Mouse (Mus musculus) lung, adult 2 months (tissue): ENCODE data around the gene Rnf220. TPM values are rescaled to one million over a fixed set of nuclear protein-coding genes. Genes with fewer than 3 reads are reported as not detected.

ENCODE experiments used
- DNase-seq: peaks from one replicate; pipeline ENCODE4 v3.0.0; 2022
- H3K4me1 ChIP-seq: fragments of 200-500 bp; 2 replicates; pipeline ENCODE4 v1.6.1; 2011; ENCODE audit warnings: low read length; ENCODE audit not compliant: control insufficient read depth, insufficient read depth
- H3K4me3 ChIP-seq: fragments of 200-500 bp; replicated peaks from 2 replicates; pipeline ENCODE3; 2011; ENCODE audit warnings: low read depth, mild to moderate bottlenecking, control low read depth, low read length; ENCODE audit errors: extremely low read depth
- CTCF ChIP-seq: fragments of 200-500 bp; IDR thresholded peaks from 2 replicates; pipeline ENCODE4 v1.5.1; 2011; ENCODE audit warnings: mild to moderate bottlenecking, low read length, control low read depth; ENCODE audit not compliant: insufficient read depth
- POLR2A ChIP-seq: fragments of 200-500 bp; IDR thresholded peaks from 2 replicates; pipeline ENCODE4 v1.6.1; 2011; ENCODE audit warnings: low read depth, mild to moderate bottlenecking, control low read depth, low read length, borderline replicate concordance; ENCODE audit errors: extremely low read depth
- WGBS: fragments of 180-500 bp; shearing (Covaris S2); methylation state at CpG from one replicate; pipeline ENCODE4 v1.1.7; 2018; 5-methylcytosine and 5-hydroxymethylcytosine counted together
- polyA plus RNA-seq: library from polyadenylated mRNA; depleted of rRNA; stranded (reverse); fragments of >200 nt; gene quantifications from 2 replicates; pipeline ENCODE4 v1.2.3, GENCODE M21; 2012

The Rnf220 gene
- polyA plus RNA-seq, 1 experiment: 108 TPM

DNA sequence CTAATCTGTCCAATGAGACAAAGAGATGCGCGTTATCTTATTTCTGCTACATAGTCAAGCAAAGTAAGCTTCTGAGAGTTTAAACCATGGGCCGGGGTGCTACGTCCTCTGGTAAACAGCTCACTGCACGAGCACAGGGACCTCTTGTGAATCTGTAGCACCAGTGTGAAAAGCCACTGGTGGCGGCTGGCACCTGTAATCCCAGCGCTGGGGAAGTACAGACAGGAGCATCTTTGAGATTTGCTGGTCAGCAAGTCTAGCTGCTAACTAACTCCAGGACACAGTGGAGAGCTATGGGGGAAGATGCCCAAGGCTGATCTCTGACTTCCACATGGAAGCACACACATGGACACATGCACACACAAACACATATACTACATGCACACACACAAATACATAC, 28.9 kb downstream of the Rnf220 start:
- 85% methylated on average over 7 of the region's 7 CpGs for WGBS
- H3K4me1 ChIP-seq: no peaks in the 10 kb centered on the region
- H3K4me3 ChIP-seq: no peak overlapping the region
- no peak for TF ChIP-seq POLR2A
- TF ChIP-seq CTCF: no peak
- DNase-seq: no peak

DNA sequence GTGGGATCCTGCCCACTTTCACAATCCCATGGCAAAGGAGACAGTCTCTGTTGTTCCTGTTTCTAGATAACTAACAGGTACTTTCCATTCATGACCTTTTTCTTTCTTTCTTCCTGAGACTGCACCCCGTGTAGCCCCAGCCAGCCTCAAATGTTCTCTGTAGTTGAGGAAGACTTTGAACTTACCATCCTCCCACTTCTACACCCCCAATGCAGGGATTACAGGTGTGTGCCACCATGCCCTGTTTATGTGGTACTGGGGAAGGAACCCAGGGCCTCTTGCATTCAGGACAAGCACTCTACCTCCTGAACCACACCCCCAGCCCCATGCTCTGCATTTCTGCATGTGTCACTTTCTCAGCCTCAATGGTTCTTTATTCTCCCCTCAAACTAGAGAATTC, 47.7 kb downstream of the Rnf220 start:
- H3K4me1 ChIP-seq: no peaks in the 10 kb centered on the region
- no peak for DNase-seq
- TF ChIP-seq POLR2A: no peak
- TF ChIP-seq CTCF: no peak
- 87% methylated on average over 1 of the region's 1 CpGs for WGBS
- no peak overlapping the region for H3K4me3 ChIP-seq

DNA sequence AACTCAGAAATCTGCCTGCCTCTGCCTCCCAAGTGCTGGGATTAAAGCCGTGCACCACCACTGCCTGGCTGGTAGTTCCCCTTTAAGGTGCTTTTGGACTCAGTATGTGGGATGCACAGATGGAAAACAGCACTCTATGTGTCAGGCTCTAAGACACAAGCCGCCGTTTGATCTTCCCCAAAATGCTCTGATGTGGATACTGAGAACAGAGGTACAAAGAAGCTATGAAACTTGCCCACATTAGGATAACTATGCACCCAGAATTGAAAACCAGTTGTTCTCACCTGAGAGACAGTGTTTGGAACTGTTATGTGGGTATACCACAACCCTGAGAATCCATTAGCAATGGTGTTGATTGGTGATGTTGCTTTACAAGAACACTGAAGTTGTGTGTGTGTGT, 48.9 kb downstream of the Rnf220 start:
- Histone ChIP-seq H3K4me1 (no peaks in the 10 kb centered on the region), H3K4me3 (no peak overlapping the region)
- no peak for DNase-seq
- 87% methylated on average over 3 of the region's 3 CpGs for WGBS
- TF ChIP-seq POLR2A (no peak), CTCF (no peak)

DNA sequence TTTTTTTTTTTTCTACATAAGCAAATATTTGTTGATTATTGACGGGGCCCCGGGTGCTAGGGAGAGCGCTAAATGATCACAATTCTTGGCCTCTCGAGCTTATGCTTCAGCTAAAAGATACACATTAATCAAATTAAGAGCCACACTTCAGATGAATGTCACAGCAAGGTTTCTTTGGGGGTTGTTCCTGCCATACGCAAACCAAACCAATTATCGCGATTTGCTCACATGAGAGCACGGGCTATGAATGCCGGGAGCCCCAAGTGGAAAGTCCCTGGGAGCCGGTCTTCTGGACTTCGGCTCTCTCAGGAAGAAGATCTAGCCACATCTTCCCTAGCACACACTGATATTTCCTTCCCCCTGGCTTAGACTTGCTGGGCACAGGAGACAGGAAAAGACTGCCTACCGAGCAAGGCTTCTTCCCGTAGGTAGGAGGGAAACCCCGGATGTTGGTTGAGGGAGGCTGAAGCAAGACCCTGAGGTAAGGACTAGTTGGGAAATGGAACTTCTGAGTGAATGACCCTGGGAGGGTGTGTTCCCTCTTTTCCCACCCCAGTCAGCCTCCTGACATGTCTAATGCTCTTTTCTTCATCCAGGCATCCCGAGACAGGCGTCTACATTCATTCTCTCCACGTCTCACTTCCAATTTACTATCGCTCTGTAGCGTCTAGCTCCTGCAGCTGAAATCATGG, 51.2 kb downstream of the Rnf220 start:
- no peaks in the 10 kb centered on the region for H3K4me1 ChIP-seq
- WGBS: 74% methylated on average over 19 of the region's 19 CpGs
- TF ChIP-seq POLR2A (no peak), CTCF (no peak)
- H3K4me3 ChIP-seq: no peak overlapping the region
- no peak for DNase-seq

DNA sequence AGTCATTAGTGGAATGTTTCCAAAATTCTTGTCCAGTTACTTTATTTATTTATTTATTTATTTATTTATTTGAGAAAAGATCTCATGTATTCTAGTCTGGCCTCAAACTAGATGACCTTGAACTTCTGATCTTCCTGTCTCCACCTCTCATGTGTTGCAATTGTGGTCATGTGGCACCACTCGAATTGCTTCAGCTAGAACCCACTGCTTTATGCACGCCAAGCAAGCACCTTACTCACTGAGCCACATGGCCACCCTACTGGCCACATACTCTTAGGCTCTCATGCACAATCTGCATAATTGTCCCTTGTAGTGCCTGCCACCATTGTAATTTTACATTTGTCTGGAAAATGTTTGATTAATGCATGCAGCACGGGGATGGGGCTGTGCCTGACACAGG, 57.9 kb downstream of the Rnf220 start:
- 55% methylated on average over 3 of the region's 3 CpGs for WGBS
- Histone ChIP-seq H3K4me3 (no peak overlapping the region), H3K4me1 (no peaks in the 10 kb centered on the region)
- TF ChIP-seq CTCF: no peak
- TF ChIP-seq POLR2A: no peak
- DNase-seq: no peak

DNA sequence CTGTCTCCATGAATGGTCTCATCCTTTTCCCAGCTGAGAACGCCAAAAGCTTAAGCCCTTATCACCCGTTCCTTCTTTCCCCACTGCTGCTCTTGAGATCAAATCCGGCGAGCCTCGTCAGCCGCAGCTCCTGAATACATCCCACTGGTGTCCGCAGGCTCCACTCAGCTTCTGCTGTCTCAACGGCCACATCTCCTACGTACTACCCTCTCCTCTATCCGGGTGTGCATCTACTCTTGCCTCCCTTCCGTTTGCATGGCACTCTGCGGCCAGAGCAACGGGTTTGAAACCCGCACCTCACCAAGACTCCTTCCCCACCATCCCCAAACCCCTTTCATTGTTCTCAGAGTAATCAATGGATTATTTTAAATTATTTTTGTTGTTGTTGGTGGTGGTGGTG, 58.8 kb downstream of the Rnf220 start:
- Histone ChIP-seq H3K4me1 (no peaks in the 10 kb centered on the region), H3K4me3 (no peak overlapping the region)
- no peak for TF ChIP-seq CTCF
- no peak for TF ChIP-seq POLR2A
- no peak for DNase-seq
- WGBS: 77% methylated on average over 14 of the region's 14 CpGs

DNA sequence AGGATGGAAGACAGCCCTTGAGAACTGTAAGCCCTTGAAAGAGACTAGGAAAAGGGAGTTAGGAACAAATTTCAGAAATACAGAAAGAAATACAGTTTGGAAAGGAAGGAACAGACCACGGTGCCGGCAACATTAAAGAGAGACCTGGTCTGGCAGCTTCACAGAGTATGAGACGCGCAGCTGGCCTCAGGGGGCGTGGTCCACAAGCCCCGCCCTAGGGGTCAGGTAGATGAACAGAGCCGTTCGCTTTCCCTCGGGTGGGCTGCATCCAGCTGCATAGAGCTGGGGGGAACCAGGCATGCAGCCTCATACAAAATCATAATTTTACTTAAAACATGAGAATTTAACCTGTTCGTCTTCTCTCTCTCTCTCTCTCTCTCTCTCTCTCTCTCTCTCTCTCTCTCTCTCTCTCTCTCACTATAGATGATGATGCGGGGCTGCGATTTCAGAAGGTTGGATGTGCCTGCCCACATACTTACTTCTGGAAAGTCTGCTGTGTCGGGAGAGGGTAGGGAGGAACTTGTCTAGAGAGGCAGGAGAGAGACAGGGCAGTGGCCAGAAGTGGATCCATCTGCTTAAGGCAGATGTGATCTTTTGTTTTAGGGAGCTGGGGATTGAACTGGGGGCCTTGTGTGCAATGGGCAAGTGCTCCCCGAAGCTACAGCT, 59.7 kb downstream of the Rnf220 start:
- WGBS: 39% methylated on average over 14 of the region's 14 CpGs
- no peak overlapping the region for H3K4me3 ChIP-seq
- H3K4me1 ChIP-seq: no peaks in the 10 kb centered on the region
- no peak for DNase-seq
- no peak for TF ChIP-seq POLR2A
- no peak for TF ChIP-seq CTCF

DNA sequence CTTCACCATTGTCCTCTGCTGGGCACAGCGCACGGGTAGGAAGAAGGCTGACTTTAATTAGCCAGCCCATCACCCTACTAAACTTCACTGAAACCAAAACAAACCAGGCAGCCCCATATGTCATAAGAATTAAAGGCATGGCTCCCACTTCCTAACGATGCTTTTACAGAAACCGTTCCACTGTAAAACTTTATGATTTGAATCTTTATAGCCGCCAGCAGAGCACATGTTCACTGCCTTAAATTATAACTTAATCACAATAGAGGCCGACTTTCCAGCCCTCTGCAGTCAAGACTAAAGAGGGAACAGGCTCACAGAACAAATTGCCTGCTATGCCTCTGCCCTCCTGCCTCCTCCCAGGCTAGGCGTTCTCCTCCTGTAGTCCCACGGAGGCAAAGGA, 62.5 kb downstream of the Rnf220 start:
- H3K4me3 ChIP-seq: no peak overlapping the region
- TF ChIP-seq CTCF: no peak
- no peak for TF ChIP-seq POLR2A
- no peaks in the 10 kb centered on the region for H3K4me1 ChIP-seq
- 74% methylated on average over 8 of the region's 8 CpGs for WGBS
- DNase-seq: no peak

DNA sequence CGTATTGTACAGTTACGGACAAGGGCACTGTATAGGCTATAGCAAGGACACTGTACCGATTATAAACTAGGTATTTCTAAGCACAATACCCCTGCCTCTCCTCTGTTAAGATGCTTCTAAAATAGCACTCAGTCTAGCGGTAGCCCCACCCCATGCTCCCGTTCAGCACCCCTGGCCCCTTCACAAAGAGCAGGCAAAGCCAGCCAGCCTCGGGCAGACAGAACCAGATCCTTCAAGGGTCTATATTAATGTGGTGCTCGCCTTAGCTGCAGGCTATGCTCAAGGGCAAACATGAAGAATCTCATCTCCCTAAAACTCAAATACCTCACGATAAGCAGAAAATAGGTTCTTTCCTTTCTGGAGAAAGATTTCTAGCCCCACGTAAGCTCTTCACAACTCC, 67.2 kb downstream of the Rnf220 start:
- H3K4me3 ChIP-seq: no peak overlapping the region
- no peaks in the 10 kb centered on the region for H3K4me1 ChIP-seq
- TF ChIP-seq CTCF: no peak
- TF ChIP-seq POLR2A: no peak
- 75% methylated on average over 9 of the region's 9 CpGs for WGBS
- DNase-seq: no peak

DNA sequence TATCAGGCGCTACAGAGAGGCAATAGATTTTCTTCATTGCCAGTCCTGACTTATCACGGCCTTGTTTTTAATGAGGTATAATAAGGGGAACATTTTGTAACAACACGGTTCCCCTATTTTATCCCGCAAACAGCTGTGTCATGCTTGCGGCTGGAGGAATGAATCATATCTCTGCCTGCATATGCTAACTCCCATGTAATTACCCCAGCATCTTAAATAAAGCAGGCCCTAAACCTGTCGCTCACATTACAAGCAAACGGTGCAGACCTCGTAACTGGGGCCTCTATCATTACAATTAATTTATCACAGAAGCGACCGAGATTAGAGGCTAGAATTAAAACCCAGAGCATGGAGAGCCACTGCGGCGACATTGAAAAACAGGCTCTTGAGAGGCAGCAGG, 69.3 kb downstream of the Rnf220 start:
- WGBS: 55% methylated on average over 12 of the region's 12 CpGs
- no peak overlapping the region for H3K4me3 ChIP-seq
- no peak for DNase-seq
- TF ChIP-seq CTCF: no peak
- no peak for TF ChIP-seq POLR2A
- no peaks in the 10 kb centered on the region for H3K4me1 ChIP-seq
